Mouse (Mus musculus) liver, postnatal 0 days (tissue): ENCODE data around the gene Prr7. TPM values are rescaled to one million over a fixed set of nuclear protein-coding genes. Genes with fewer than 3 reads are reported as not detected.

Source experiments
- ATAC-seq: fragments of 200-750 bp; cut with Nextera tagmentation; 2 replicates; pipeline ENCODE4 v1.8.0; 2017; ENCODE audit warnings: mild to moderate bottlenecking, moderate library complexity
- DNase-seq: peaks from one replicate; pipeline ENCODE4 v3.0.0-alpha.2; 2016
- H3K27ac ChIP-seq: fragments of 300-500 bp; sonication (generic); 2 replicates; pipeline ENCODE4 v1.5.1; 2014; ENCODE audit warnings: antibody characterized with exemption, moderate library complexity, mild to moderate bottlenecking, low read depth
- H3K27me3 ChIP-seq: fragments of 300-500 bp; sonication (generic); 2 replicates; pipeline ENCODE4 v1.6.1; 2014; ENCODE audit warnings: low read length, control low read depth, mixed read lengths; ENCODE audit not compliant: insufficient read depth
- H3K36me3 ChIP-seq: fragments of 300-500 bp; sonication (generic); replicated peaks from 2 replicates; pipeline ENCODE4 v1.6.1; 2014; ENCODE audit warnings: mild to moderate bottlenecking, control low read depth, low read length, moderate library complexity, mixed read lengths; ENCODE audit not compliant: insufficient read depth
- H3K4me1 ChIP-seq: fragments of 300-500 bp; sonication (generic); 2 replicates; pipeline ENCODE4 v1.6.1; 2014; ENCODE audit warnings: antibody characterized with exemption, mild to moderate bottlenecking, control low read depth; ENCODE audit not compliant: insufficient read depth
- H3K4me2 ChIP-seq: fragments of 300-500 bp; sonication (generic); 2 replicates; pipeline ENCODE4 v1.6.1; 2014; ENCODE audit warnings: low read depth, mild to moderate bottlenecking, low read length, moderate library complexity, mixed read lengths
- H3K4me3 ChIP-seq: fragments of 300-500 bp; sonication (generic); 2 replicates; pipeline ENCODE4 v1.5.1; 2014; ENCODE audit warnings: low read depth, low read length
- H3K9ac ChIP-seq: fragments of 300-500 bp; sonication (generic); replicated peaks from 2 replicates; pipeline ENCODE4 v1.6.1; 2014; ENCODE audit warnings: mild to moderate bottlenecking, moderate library complexity
- H3K9me3 ChIP-seq: fragments of 300-500 bp; sonication (generic); 2 replicates; pipeline ENCODE4 v1.6.1; 2016; ENCODE audit warnings: mild to moderate bottlenecking, control low read depth, low read length, mixed read lengths
- CTCF ChIP-seq: sonication (generic); IDR thresholded peaks from 2 replicates; pipeline ENCODE4 v1.5.1; 2016; ENCODE audit warnings: antibody characterized with exemption, low read depth
- EP300 ChIP-seq: IDR thresholded peaks from 2 replicates; pipeline ENCODE4 v1.6.1; 2016; ENCODE audit warnings: antibody characterized with exemption, low read depth, mild to moderate bottlenecking
- WGBS: fragments of 180-500 bp; shearing (Covaris S2); extraction: QIAGEN DNeasy Blood & Tissue Kit; methylation state at CpG from one replicate; pipeline ENCODE4 v1.1.7; 2014; ENCODE audit not compliant: insufficient replicate concordance; 5-methylcytosine and 5-hydroxymethylcytosine counted together
- polyA plus RNA-seq: library from polyadenylated mRNA; unstranded; fragments of >200 nt; fragmentation: Nextera tagmentation; extraction: Ambion mirVana; gene quantifications from 2 replicates; pipeline ENCODE4 v1.2.1, GENCODE M21; 2015

The Prr7 gene
- polyA plus RNA-seq, 1 experiment from 2014 or later = not detected

DNA sequence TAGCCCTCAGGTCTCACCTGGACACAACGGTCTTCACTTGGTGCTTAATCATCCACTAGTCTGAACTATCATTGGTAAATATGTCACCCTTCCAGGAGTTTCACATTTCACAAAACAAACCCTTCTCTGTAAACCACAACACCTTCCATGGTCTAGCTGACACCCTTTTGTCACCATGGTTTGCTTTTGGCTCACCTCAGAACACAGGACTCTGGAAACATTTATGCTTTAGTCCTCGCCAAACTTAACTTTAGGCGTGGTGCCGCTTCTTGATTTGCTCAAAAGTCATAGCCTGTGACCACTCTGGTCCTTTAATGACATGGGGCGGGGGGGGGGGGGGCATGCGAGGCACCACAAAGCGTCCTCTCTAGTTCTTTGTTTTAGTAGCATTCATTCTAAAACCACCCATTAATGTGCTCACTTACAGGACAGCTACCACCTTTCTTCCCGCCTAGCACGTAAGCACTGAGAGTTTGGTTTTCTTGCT lies 20.2 kb upstream of the Prr7 start:
- Histone ChIP-seq H3K36me3 (no peaks in the 10 kb centered on the region; the same call in 1 of the 2 replicates), H3K4me2 (peak overlapping the region; percentile 79), H3K27ac (peak overlapping the region; percentile 91), H3K4me1 (peaks cover 33% of the 10 kb centered on the region), H3K27me3 (no peaks in the 10 kb centered on the region), H3K9ac (peak overlapping the region; percentile 53), H3K4me3 (peak overlapping the region; percentile 65), H3K9me3 (no peaks in the 10 kb centered on the region)
- ATAC-seq (no peak), DNase-seq (no peak)
- WGBS = 30% methylated on average over 9 of the region's 9 CpGs
- TF ChIP-seq CTCF (no peak), EP300 (no peak)

DNA sequence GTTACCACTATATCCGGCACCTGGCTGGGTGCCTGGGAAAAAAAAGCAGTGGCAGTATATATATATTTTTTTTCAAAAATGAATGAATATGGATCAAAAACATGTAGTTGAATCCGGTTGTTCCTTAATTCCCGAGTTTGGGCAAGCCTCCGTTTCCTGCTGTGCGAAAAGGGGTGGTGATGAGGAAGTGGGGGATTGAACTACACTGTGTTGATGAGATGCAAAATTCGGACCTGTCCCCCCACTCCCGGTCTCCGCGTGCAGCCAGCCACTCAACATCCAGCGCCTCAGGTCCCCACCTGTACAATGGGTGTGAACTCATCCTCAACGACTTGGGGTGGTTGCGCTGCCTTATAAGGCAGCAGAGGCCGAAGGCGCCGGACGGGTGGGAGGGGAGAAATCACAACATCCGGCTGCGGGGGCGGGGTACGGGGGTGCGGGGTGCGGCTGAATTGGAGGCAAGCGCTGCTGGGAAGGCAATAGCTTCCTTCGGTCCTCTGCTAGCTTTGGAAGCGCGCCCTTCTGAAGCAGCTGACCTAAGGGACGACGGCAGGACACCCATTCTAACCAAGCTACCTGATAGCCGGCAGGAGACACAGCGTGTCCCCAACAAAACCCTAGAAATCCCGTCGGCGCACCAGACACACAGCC lies 19.7 kb upstream of the Prr7 start:
- ATAC-seq (peak; percentile 39), DNase-seq (no peak)
- Histone ChIP-seq H3K9me3 (no peaks in the 10 kb centered on the region), H3K36me3 (no peaks in the 10 kb centered on the region; the same call in 1 of the 2 replicates), H3K27me3 (no peaks in the 10 kb centered on the region), H3K4me3 (peak overlapping the region; percentile 65), H3K9ac (peak overlapping the region; percentile 53), H3K4me2 (peak overlapping the region; percentile 79), H3K4me1 (peaks cover 39% of the 10 kb centered on the region), H3K27ac (peak overlapping the region; percentile 91)
- under 1% methylated on average over 33 of the region's 33 CpGs for WGBS
- TF ChIP-seq CTCF = no peak
- no peak for TF ChIP-seq EP300

DNA sequence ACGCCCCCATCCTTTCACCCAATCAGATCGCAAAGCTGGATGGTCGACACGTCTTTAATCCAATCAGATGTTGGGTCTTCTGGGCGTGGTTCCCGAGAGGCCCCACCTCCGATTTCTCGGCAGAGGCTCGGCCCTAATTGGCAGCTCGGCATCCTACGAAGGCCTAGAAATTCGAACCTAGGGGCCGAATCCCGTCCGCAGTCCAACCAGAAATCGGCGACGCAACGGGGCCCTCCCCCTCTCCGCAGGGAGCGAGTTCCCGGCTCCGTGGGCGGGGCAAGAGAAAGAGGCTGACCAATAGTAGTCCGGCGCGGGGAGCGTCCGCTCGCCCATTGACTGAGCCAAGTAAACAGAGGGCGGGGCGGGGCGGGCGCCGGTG lies 19.1 kb upstream of the Prr7 start, which contains the start of gene Grk6:
Gene Grk6 (plus strand): TSS at position 136 of the 379 bp plus-strand sequence.
- peak; percentile 99 for DNase-seq
- H3K4me1 ChIP-seq = peaks cover 44% of the 10 kb centered on the region
- ATAC-seq = peak; percentile 94
- WGBS = under 1% methylated on average over 35 of the region's 35 CpGs
- H3K9me3 ChIP-seq = no peaks in the 10 kb centered on the region
- H3K4me2 ChIP-seq = peak within 1 kb of the TSS; percentile 79
- TF ChIP-seq CTCF (no peak), EP300 (peak; percentile 64; the same call in 1 of the 2 replicates)
- H3K36me3 ChIP-seq = no peaks in the 10 kb centered on the region; the same call in 1 of the 2 replicates
- peak within 1 kb of the TSS; percentile 65 for H3K4me3 ChIP-seq
- H3K27me3 ChIP-seq = no peaks in the 10 kb centered on the region
- peak within 1 kb of the TSS; percentile 82 for H3K9ac ChIP-seq
- peak within 1 kb of the TSS; percentile 91 for H3K27ac ChIP-seq

DNA sequence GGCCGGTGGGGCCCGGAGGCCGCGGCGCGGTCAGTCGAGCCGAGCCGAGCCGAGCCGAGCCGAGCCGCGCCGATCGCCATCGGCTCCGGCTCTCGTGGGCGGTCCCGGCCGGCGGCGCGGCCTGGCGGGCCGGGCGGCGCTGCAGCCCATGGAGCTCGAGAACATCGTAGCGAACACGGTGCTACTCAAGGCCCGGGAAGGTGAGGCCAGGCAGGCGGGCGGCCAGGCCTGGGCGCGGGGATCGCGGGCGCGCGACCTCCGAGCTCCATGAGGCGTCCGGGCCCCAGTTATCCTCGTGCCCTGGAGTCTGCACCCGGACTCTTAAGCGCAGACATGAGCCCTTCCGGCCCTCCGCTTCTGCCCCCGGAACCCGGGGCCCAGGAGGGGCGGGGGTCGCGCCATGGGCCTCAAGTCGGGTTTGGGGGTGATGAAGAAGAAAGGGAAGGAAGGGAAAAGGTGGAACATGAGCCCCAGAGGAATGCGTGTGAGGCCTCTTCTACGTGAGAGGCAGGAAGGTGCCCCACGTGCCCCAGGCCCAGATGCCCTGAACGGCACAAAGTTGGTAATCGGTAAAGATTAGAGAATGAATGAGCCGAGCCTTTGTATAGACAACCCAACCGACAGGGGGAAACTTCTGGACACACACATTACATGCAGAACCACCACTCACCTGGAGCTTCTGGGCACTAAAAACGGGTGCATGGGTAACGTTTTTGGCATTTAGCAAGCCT lies 18.5 kb upstream of the Prr7 start:
- Histone ChIP-seq H3K27me3 (no peaks in the 10 kb centered on the region), H3K9ac (peak overlapping the region; percentile 82), H3K27ac (peak overlapping the region; percentile 91), H3K9me3 (no peaks in the 10 kb centered on the region), H3K4me1 (peaks cover 48% of the 10 kb centered on the region), H3K36me3 (peaks cover 5% of the 10 kb centered on the region), H3K4me3 (peak overlapping the region; percentile 65), H3K4me2 (peak overlapping the region; percentile 79)
- under 1% methylated on average over 36 of the region's 66 CpGs for WGBS
- TF ChIP-seq EP300 = no peak
- no peak for TF ChIP-seq CTCF
- DNase-seq (no peak), ATAC-seq (no peak)

DNA sequence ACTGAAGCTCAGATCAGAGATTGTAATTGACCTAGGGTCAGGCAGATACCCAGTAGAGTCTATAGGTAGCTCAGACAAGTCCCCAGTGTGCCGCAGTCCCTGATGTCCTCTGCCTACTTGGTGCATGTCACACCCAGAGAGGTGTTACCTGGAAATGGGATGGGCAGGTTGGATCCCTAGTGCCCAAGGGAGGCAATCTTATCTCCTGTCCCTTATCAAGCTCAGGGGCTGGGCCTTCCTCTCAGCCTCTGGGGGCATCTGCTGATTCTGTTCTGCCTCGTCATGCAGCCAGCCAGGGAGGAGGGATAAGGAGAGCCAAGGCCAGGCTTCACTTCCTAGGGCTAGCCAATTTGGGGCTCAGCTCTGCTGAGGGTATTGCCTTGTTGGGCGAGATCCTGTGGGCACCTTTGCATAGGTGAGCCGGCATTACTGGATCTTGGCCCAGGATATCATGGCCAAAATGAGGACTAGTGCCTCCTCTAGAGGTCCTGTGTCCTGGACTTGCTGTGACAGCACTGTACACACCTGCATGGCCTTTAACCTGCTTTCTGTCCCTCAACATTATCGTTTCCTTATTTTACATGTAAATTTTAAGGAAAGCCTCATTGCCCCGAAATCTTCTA lies 17.5 kb upstream of the Prr7 start:
- peak; percentile 59 for DNase-seq
- peak overlapping the region; percentile 79 for H3K4me2 ChIP-seq
- peaks cover 58% of the 10 kb centered on the region for H3K4me1 ChIP-seq
- peak overlapping the region; percentile 65 for H3K4me3 ChIP-seq
- 54% methylated on average over 6 of the region's 6 CpGs for WGBS
- peak overlapping the region; percentile 82 for H3K9ac ChIP-seq
- TF ChIP-seq CTCF (no peak), EP300 (no peak)
- H3K36me3 ChIP-seq = peaks cover 15% of the 10 kb centered on the region
- no peak for ATAC-seq
- H3K9me3 ChIP-seq = no peaks in the 10 kb centered on the region
- H3K27ac ChIP-seq = peak overlapping the region; percentile 91
- no peaks in the 10 kb centered on the region for H3K27me3 ChIP-seq

DNA sequence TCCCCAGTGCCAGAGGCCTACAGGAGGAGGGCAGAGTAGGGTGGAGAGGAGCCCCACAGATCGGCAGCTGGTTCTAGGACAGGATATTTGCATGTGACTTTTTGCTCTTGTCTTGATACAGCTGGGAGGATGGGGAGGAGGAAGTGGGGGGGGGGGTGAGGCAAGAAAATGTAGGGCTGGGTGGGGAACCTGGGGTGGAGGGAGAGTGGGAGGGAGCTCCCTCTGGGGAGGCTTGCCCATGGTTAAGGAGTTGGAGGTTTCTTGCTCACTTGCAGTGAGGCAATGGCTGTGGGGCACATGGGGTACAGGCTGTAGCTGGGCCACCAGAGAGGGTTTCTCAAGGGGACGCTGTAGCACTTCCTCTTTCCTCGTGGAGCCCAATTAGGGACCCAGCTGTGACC lies 16.5 kb upstream of the Prr7 start:
- H3K4me2 ChIP-seq = peak overlapping the region; percentile 79
- peak; percentile 75 for DNase-seq
- H3K27ac ChIP-seq = peak overlapping the region; percentile 91

More for the DNA sequence above, 16.5 kb upstream of the Prr7 start:
- Histone ChIP-seq H3K9me3 (no peaks in the 10 kb centered on the region), H3K4me3 (peak overlapping the region; percentile 65), H3K4me1 (peaks cover 58% of the 10 kb centered on the region), H3K9ac (peak overlapping the region; percentile 82), H3K36me3 (peaks cover 25% of the 10 kb centered on the region), H3K27me3 (no peaks in the 10 kb centered on the region)
- WGBS = 21% methylated on average over 3 of the region's 3 CpGs
- no peak for ATAC-seq
- TF ChIP-seq CTCF (0 out of 2 replicates have a peak, but pooled peaks have one; percentile 1), EP300 (no peak)
